Mouse (Mus musculus) left cerebral cortex, postnatal 36 days (tissue): Measurements from ENCODE around the gene Pnmal2. TPM values are rescaled to one million over a fixed set of nuclear protein-coding genes. Genes with fewer than 3 reads are reported as not detected.
A peak's percentile ranks its signal among the peaks of the same experiment; 100 is the strongest.

Source experiments
- DNase-seq, 2 experiments: peaks; one replicate each; pipeline ENCODE4 v3.0.0; 2021 to 2022; ENCODE audit warnings: low spot score in 2 of 2, mixed read lengths in 1 of 2
- intact Hi-C: fragments of 180-260 bp; cut with DNase I; formaldehyde crosslinking; loops from one replicate; pipeline ENCODE4 v1.15.1; 2025
- total RNA-seq, 2 experiments: library from RNA; stranded (reverse); gene quantifications; 2 replicates each; pipeline ENCODE4 v1.2.3; 2021

The Pnmal2 gene
- total RNA-seq, 2 experiments from 2014 or later = 249 to 288 TPM

GRCm38 (mm10) chr7:16959539-16960187 is 15.2 kb downstream of the Pnmal2 start, which contains the start of gene Pnmal1:
Pnmal1 (plus strand) TSS chr7:16959679.
- intact Hi-C loops = no loop called here
- peak; percentile 92 for DNase-seq

GRCm38 (mm10) chr7:16961678-16962077 is 17.2 kb downstream of the Pnmal2 start:
- intact Hi-C loops = no loop called here
- DNase-seq = no peak

- no peak for DNase-seq
- intact Hi-C loops = no loop called here
Measured at GRCm38 (mm10) chr7:16968414-16968813, 23.9 kb downstream of the Pnmal2 start.

- intact Hi-C loops = no loop called here
- DNase-seq = no peak
Measured at GRCm38 (mm10) chr7:16971160-16971559, 26.7 kb downstream of the Pnmal2 start.

- no peak for DNase-seq
- intact Hi-C loops = no loop called here
Measured at GRCm38 (mm10) chr7:16974018-16974417, 29.5 kb downstream of the Pnmal2 start.

- DNase-seq = no peak
- intact Hi-C loops = no loop called here
Measured at GRCm38 (mm10) chr7:16976298-16976697, 31.8 kb downstream of the Pnmal2 start.

GRCm38 (mm10) chr7:16978173-16978572 is 33.7 kb downstream of the Pnmal2 start:
- intact Hi-C loops = no loop called here
- DNase-seq = no peak

GRCm38 (mm10) chr7:16978593-16978992 is 34.1 kb downstream of the Pnmal2 start:
- intact Hi-C loops = no loop called here
- DNase-seq = no peak

- intact Hi-C loops = no loop called here
- DNase-seq = peak; percentile 38 to 47
Measured at GRCm38 (mm10) chr7:16980348-16980747, 35.9 kb downstream of the Pnmal2 start.

- DNase-seq = peak; percentile 87 to 88
- intact Hi-C loops = no loop called here
Measured at GRCm38 (mm10) chr7:16982859-16983568, 38.5 kb downstream of the Pnmal2 start, which contains the start of gene Gm42372. Gm42372 (plus strand) TSS chr7:16983086.

GRCm38 (mm10) chr7:16987541-16988149 is 43.2 kb downstream of the Pnmal2 start:
- intact Hi-C loops = no loop called here
- no peak for DNase-seq

GRCm38 (mm10) chr7:16988405-16988804 is 43.9 kb downstream of the Pnmal2 start:
- intact Hi-C loops = no loop called here
- DNase-seq = no peak

GRCm38 (mm10) chr7:16990006-16990744 is 45.7 kb downstream of the Pnmal2 start:
- intact Hi-C loops = no loop called here

GRCm38 (mm10) chr7:16991681-16992450 is 47.4 kb downstream of the Pnmal2 start:
- intact Hi-C loops = no loop called here
- DNase-seq = no peak

More at GRCm38 (mm10) chr7:16990006-16990744, 45.7 kb downstream of the Pnmal2 start:
- no peak for DNase-seq

GRCm38 (mm10) chr7:16992451-16992807 is 47.9 kb downstream of the Pnmal2 start, which contains the start of gene Ccdc8:
Ccdc8 (plus strand) TSS chr7:16992708.
- intact Hi-C loops = no loop called here
- no peak for DNase-seq

- intact Hi-C loops = no loop called here
- no peak for DNase-seq
Measured at GRCm38 (mm10) chr7:16993651-16994399, 49.3 kb downstream of the Pnmal2 start.

GRCm38 (mm10) chr7:16994400-16994799 is 49.9 kb downstream of the Pnmal2 start:
- intact Hi-C loops = no loop called here
- no peak for DNase-seq

- no peak for DNase-seq
Measured at GRCm38 (mm10) chr7:16995345-16995744, 50.9 kb downstream of the Pnmal2 start.

More at GRCm38 (mm10) chr7:16995345-16995744, 50.9 kb downstream of the Pnmal2 start:
- intact Hi-C loops = no loop called here
